Mouse (Mus musculus) adrenal gland (tissue): ENCODE measurements around the gene Sbk1.
"Not testable (repeated sequence)": the region's sequence is repeated elsewhere in the genome, so short reads cannot be mapped to it uniquely, and the experiment has no call there.

ENCODE experiments used
- intact Hi-C: fragments of 180-260 bp; cut with DNase I; formaldehyde crosslinking; loops from one replicate; pipeline ENCODE4 v1.15.1; 2025

The Sbk1 gene

DNA sequence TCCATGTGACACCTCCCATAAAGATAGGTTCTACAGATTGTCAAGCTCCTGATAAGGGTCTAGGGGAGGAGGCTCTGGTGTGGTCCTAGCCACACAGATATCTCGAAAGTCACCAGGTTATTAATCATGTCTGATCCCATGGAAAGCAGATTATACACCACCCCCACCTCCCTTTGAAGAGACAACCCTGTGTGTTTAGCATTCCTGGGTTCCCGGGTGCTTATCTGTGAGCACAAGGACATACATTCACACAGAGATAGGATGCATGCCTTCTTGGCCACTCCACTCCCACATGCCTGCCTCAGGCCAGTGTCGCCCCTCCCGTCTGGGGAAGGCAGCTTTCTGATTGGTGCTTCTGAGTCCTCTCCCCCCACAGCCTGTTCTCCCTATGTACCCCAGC, 10.6 kb upstream of the Sbk1 start:
- intact Hi-C loops: loop anchor here (1.0 to 5.0 kb wide), 2 partner anchors 35 to 115 kb away; partner anchors contain the start of gene Spns1

DNA sequence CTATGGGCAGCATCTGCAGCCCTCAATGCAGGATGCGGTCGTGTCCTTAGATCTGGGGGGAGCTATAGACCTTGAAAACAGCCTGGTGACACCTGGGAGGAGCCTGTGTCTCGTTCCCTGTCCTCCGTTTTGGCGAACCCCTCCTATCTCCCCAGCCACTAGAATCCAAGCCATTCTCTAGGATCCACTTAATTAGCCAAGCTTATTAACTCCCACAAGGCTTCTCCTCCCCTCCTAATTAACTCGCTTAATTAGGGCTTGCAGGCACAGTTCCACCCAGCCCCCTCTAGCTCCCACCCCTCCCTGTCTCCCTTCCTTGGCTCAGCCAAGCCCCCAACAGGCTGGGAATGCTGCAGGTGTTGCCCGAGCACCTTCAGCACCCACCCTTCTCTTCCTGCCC, 8.5 kb upstream of the Sbk1 start:
- intact Hi-C loops: loop anchor here (5.0 kb wide), 1 partner anchor 113 kb away; the partner anchor contains the start of gene Spns1

DNA sequence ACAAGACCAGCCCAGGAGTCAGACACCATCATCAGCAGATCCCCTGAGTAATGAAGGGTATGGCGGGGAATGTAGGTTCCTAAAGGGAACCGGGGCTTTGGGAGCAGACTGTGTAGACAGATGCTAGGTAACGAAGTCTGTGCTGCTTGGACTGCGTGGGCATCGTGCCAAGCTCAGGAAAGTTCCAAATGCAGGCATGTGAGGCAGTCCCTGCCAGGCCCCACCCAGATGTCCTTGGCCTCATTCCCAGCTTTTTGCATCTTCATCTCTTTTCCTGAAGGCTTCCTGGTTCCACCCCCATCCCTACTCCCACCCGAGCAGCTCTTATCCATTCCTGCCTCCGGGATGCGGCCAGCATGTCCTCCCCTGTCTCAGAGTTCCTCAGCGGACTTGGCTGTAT, 6.5 kb upstream of the Sbk1 start:
- intact Hi-C loops: no loop called here

DNA sequence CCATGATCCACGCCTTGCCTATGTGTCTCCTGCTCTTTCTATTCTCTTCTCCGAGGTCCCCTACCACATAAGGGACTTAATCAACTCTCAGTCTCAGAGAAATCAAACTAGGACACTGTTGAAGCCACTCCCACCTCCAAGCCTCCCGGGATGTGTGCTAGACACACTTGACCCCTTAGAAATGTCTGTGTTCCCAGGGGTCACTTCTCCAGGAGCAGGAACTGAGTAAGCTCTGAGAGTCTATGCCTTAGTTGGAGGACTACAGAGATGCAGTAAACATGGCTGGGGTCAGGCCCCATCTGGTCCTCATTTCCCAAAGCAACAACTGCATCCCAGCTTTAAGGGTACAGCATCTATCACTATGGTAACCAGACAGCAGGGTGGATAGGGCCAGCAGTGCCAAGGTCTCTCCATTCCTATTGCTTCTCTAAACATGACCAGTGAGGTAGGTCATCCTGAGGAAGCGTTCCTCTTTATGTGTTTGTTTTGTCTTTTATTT, 6.0 kb upstream of the Sbk1 start:
- intact Hi-C loops: no loop called here

DNA sequence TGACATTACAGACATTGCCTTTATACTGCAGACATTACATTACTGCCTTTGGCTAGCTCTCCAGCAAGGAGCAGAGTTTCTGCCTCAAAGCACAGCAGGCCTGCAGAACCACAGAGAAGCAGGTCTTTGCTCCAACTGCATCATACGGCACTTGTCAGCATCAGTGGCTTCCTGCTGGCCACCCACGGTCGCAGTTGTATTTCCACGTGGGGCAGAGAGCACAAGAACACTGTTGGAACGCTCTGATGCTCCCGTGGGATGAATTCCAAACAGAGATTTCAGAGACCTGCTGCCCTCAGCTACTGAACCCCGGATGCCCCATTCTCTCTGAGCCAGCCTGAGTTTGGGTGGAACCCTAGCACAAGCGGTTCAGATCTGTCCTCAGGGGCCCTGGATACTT, 4.8 kb upstream of the Sbk1 start:
- intact Hi-C loops: no loop called here

DNA sequence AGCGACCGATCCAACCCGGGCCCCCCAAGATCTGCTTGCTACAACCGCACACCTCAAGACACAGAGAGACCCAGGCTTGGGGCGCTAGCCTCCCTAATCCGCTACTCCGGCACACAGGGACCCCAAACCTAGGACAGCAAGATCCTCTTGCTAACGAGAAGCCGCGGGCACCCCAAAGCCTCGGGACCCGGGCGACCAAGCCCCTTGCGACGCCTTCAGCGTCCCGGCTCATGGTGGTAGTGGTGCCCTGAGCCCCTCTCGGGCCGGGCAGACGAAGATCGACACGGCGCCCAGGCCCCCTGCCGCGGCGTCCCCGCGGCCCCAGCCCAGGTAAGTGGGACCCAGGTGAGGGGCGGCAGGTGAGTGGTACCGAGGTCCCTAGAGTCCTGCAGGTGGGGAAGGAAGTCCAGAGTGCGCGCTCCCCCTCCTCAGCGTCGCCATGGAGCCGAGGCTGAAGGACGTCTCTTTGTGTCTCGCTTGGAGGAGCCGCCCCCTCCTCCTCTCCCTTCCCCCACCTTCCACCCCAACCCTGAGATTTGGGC, 422 bp downstream of the Sbk1 start:
- intact Hi-C loops: no loop called here

DNA sequence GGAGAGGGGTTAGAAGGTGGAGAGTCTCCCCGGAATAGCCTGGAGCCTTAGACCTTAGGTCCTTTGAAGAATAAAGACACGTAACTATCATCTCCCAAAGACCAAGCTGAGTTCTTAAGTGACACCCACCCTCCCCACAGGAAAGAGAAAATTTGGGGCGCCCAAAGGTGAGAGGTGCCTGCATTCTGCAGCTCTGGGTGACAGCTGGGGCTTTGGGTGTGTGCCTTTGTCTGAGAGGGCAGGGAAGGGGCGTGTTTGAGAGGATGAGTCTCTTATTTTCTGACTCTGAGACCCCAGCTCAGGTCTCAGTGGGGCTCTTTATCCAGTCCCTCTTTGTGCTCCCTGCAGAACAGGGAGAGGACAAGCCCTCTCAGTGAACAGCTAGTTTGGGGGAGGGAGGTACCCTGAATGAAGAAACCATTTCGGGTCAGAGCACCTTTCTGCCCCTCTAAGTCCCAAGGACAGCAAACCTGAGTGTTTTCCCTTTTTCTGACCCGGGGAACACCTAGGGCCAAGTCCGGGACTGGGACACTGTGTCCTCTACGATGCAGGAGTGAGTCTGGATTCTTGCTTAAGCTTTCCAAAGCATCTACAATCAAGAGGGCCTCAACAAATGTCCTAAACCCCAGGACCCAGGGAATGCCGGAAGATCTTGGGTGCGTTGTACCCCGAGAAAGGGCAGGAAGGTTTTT, 1.1 kb downstream of the Sbk1 start:
- intact Hi-C loops: no loop called here

DNA sequence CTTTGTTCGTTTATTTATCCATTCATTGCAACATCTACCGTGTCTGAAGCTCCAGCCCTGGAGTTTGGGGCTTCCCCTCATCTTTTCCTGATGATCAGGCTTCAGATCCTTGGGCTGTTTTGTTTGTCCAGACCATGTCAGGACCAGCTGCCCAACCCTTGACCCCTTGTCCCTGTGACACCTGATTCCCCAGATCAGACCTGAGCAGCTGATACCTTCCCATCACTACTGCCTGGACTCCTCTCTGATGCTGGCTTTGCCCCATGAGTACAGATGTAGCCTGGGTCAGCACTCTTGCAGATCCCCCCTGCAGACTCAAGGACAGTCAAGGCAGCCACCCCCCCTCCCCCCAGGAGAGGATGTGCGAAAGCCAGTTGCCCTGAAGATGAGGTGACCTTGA, 1.7 kb downstream of the Sbk1 start:
- intact Hi-C loops: no loop called here

DNA sequence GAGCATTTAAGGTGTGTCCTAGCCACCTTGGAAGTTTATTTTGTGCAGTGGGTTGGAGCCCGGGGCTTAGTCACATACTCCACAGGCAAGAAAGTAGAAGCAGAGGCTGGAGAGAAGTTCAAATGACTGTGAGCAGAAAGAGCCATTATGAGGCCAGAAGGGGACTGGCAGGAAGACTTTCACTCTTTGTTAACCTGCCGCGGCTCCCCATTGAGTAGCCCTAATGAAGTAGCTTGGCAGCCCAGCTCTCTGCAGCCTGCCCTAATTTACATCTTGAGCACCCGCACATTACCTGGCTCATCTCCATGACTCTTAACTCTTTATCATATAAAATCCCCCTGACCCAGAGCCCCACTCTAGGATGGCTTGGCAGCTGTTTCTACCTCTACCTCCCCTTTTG, 2.2 kb downstream of the Sbk1 start:
- intact Hi-C loops: no loop called here

DNA sequence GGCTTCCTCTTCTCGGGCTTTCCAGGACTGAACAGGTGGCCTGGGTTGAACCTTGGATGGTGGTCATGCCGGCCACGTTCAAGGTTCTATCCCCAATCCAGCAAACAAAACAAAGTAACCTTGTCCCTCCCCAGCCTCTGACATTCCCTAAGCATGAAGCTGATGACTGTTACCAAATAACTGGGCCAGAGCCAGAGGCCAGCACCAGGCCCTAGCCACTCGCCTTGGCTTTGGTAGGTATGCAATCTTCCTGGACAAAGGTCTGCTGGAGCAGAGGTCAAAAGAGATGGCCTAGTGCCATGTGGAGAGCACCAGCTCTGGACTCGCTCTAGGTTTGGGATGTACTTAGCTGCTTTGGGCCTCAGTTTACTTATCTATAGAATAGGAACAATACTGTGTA, 3.3 kb downstream of the Sbk1 start:
- intact Hi-C loops: no loop called here

DNA sequence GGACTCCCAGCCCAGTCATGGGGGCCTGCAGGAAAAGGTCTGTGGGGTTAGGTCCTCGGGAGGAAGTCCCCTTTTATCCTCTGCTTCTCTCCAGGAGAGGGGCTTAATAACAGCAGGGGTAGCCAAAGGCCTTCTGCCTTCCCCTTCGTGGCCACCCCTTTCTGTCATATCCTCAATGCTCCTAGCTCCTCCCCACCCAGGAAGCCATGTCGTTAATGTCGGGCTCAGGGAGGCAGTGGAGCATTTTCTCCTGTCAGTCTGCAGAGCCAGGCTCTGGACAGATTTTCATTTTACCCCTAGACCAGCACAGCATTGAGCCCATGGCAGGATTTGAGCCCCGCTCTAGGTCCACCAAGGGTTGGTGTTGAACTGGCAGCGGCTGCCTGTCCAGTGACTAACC, 3.9 kb downstream of the Sbk1 start:
- intact Hi-C loops: no loop called here

DNA sequence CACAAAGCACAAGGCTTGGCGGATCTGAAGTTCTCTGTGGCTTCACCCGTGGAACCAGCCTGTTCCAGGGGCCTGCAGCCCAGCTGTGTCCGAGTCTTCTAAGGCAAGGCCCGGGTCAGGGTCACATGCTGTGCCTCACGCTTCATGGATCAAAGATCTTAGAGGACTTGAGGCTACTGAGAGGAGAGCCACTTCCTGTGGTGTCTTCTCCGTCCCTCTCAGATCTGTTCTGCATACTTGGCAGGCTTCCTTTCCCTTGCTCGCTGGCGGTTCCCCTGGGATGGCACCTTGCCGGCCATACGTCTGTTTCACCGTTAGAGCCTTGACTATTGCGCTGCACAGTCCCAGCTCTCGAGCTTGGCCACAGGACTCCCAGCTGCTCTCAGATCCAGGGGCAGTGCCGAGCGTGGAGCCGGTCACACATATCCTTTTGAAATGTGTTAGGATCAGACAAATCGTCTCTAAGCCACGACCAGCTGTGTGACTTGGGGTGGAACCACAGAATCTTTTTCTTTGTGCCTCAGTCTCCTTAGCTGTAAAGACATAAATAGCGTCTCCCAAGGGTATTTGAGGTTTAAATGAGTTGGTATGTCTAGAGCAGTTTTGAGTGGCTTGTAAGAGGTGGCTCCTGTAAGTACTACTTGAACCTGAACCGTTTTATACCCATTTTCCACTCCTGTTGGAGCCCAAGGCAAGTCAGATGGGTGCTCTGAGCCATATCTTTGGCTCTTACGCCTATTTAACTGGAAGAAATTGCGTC, 5.3 kb downstream of the Sbk1 start:
- intact Hi-C loops: no loop called here

DNA sequence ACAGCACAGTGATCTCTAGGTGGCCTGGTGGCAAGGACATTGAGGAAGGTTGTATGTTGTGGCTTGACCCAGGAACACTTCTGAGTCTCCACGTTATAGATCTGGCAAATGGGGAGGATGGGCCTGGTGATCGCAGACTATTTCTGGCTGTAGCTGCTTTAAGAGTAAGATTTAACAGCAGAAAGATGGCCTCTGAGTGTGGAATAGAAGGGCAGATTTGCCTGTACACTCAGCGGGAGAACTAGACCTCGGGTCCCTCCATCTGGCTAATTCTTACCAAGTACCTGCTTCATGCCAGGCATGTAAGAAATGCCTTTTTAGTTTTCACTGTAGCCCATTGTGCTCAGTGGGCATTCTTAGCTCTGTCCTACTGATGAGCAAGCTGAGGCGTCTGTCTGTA, 6.4 kb downstream of the Sbk1 start:
- intact Hi-C loops: no loop called here

DNA sequence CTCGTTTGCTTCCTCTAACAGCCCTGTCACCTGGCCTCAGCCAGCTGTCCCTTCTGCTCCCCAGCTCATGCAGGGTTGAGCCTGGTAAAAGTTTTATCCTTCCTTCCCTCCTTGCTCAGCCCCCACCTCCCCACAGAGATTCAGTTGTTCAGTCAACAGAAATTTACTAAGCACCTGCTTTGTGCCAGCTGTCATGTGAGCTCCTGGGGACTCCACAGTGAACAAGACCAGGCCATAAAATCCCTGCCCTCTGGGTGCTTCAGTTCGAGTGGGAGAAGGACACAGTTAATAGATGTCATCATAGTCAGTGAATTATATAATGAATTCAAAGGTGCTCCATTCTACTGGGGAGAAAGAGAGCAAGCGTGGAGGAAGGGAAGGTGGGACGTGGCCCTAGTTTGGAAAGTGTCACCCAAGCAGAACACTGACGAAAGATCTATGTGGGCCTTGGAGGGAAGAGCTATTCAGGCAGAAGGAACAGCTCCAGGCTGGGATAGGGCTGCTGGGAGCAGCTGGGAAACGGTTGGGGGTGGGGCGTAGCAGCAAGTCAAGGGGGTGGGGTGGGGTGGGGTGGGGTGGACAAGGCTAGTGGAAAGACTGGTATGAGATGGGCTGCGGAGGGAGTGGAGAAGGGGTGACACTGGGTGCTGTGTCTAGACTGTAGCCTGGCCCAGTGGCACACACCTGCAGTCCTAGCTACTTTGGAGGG, 7.5 kb downstream of the Sbk1 start:
- intact Hi-C loops: no loop called here

DNA sequence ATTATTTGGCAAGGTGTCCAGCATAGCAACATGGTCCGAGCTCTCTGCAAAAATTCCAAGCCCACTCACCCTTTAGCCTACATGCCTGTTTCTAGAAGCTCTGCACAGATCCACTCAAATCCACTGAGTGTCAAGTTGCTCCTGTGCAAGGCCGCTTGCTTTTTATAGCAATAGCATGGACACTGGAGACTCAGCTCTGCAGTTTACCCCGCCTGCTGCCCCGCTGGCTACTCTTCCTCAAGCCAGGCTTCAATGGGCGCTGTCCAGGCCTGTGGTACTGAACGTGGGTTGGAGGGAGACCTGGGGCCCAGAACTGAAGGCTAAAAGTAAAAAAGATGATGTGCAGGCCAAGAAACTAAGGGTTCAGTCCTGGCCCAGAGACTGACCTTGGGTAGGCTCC, 8.3 kb downstream of the Sbk1 start:
- intact Hi-C loops: no loop called here

DNA sequence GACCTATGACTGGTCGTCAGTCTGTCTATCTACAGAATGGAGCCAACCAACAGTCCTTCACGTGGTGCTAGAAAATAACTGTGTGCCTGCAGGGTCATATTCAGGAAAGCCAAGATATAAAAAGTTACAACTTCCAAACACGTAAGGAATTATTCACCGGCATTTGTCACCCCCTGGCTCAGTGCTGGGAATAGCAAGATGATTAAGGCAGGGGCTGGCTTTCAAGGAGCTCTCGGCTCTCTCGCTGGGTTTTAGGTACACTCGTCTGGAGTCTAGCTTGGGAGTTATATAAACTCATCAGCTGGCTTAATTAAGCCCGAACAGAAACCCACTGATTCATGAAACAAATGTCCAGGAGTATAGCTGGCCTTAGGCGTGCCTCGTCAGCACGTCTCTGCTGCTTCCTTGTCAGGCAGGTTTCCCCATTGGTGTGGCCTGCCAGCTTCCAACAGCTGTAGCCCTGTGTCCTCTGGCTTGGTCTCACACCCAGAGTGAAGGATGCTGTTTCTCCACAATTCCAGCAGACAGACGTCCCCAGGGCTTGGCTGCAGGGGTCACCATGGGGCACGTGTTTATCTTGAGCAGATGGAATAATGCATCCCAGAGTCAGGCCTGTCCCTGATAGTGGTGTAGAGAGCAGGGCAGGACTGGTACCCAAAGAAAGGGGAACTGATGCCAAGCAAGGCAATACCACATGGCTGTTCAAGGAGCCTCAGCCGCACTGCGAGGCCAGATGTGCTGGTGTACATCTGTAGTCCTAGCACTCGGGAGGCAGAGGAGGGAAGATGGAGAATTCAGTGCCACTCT, 9.7 kb downstream of the Sbk1 start:
- intact Hi-C loops: no loop called here

DNA sequence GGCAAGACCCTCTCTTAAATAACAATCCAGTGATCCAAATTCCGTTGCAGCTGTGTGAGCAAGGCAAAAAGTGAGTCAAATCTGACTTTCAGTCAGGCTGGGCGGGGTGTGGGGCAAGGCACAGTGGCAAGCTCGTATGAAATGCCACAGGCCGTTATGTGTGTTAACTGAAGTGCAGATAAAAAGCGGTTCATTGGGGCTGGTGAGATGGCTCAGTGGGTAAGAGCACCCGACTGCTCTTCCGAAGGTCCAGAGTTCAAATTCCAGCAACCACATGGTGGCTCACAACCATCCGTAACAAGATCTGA, 10.2 kb downstream of the Sbk1 start:
- intact Hi-C loops: not testable (repeated sequence)

DNA sequence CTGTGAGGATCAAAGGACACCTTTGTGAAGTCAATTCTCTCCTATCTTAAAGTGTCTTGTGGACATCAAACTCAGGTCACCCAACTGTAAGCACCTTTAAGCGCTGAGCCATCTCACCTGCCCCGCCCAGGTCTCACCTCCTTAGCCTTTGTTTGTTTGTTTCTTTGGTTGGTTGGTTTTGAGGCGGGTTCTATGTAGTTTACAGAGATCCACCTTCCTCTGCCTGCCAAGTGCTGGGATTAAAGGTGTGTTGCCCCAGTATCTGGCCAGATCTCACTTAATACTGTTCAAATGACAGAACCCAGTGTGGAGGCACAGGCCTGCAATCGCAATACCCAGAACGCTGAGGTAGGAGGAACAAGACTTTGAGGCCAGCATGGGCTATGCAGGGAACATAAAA, 11.6 kb downstream of the Sbk1 start:
- intact Hi-C loops: no loop called here

DNA sequence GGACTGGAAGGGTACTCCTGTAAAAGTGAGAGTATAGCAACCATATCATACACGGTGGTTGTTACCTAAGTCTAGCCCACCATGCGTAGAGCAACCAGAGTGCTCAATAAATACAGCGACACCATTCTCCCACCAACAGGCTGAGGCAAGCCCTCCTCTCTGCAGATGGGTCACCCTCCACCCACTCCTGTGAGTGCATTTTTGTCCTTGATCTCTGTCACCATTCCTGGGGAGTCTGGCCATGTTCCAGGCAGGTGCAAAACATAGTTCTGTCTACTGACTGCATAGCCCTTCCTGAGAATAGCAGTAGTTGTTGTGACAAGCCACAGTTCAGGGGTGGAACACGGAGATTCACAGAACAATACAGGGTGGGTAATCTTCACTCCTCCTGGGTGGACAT, 12.0 kb downstream of the Sbk1 start:
- intact Hi-C loops: no loop called here

DNA sequence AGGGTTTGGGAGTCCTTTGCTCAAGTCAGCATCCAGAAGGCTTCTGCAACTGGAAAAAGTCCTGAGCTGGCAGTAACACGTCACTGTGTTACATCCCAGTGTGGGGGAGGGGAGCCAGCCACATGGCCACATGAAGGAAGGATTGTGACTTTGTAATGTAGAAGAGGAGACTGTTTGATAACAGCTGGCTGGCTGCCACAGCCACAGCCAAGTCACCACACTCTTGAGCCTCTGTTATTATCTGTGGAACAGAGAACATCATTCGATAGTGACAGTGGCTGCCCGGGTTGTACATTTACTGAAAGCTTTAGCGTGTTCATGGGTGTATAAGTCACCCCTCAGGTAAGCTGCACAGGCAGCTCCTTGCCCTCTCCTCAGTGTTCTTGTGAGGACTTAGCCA, 12.4 kb downstream of the Sbk1 start:
- intact Hi-C loops: no loop called here
